ENCODE assay signal across 8 mouse cellular contexts in genomic region chr2:10142472-10143454, GRCm38 (mm10). TPM values are rescaled to one million over a fixed set of nuclear protein-coding genes. Genes with fewer than 3 reads are reported as not detected.
DNase-seq lines count a peak whose midpoint lies in the region; ATAC-seq and TF ChIP-seq lines count a peak whose summit lies in the region.

No protein-coding gene starts in this region.

- peak; percentile 84 for DNase-seq in A20 (ENCODE audit: low read depth, low spot score)
- DNase-seq in adrenal gland, adult 8-10 months: peak; percentile 66
- peak; percentile 86 for DNase-seq in embryonic facial prominence, embryonic 11.5 days (ENCODE audit: low spot score)
- peak; percentile 96 for DNase-seq in kidney, postnatal 0 days (ENCODE audit: low spot score)
- DNase-seq in liver, embryonic 11.5 days (ENCODE audit: low spot score): peak; percentile 36
- peak; percentile 65 for DNase-seq in stomach, postnatal 0 days (ENCODE audit: low spot score)

- no peaks in the 10 kb centered on the region for H3K4me1 ChIP-seq in embryonic facial prominence, embryonic 11.5 days (ENCODE audit: control insufficient read depth, insufficient read depth, low read length)
- no peaks in the 10 kb centered on the region for H3K4me1 ChIP-seq in heart, embryonic 12.5 days (replicated peaks)
- no peaks in the 10 kb centered on the region for H3K4me1 ChIP-seq in kidney, postnatal 0 days (replicated peaks; ENCODE audit: insufficient read depth, low read length)
- no peaks in the 10 kb centered on the region for H3K4me1 ChIP-seq in liver, embryonic 11.5 days (replicated peaks; ENCODE audit: control insufficient read depth, insufficient read depth, low read length)
- H3K4me1 ChIP-seq in stomach, postnatal 0 days (replicated peaks; ENCODE audit: control insufficient read depth, insufficient read depth): no peaks in the 10 kb centered on the region

- no peak for TF ChIP-seq EP300 in stomach, postnatal 0 days (optimal IDR thresholded peaks at IDR 0.05)

- H3K79me2 ChIP-seq in myocyte (ENCODE audit: control insufficient read depth, insufficient read depth): no peaks in the 10 kb centered on the region

- no peaks in the 10 kb centered on the region for H3K27me3 ChIP-seq in embryonic facial prominence, embryonic 11.5 days (ENCODE audit: control insufficient read depth, insufficient read depth, low read length)
- H3K27me3 ChIP-seq in heart, embryonic 12.5 days (replicated peaks): no peaks in the 10 kb centered on the region
- H3K27me3 ChIP-seq in kidney, postnatal 0 days (ENCODE audit: insufficient read depth, low read length): no peaks in the 10 kb centered on the region
- H3K27me3 ChIP-seq in liver, embryonic 11.5 days (replicated peaks; ENCODE audit: control insufficient read depth, insufficient read depth, low read length): no peaks in the 10 kb centered on the region
- peaks cover 5% of the 10 kb centered on the region for H3K27me3 ChIP-seq in myocyte (ENCODE audit: control insufficient read depth, insufficient read depth, insufficient read length)
- no peaks in the 10 kb centered on the region for H3K27me3 ChIP-seq in stomach, postnatal 0 days (ENCODE audit: control insufficient read depth, insufficient read depth, low read length)

- 37% methylated on average over 8 of the region's 8 CpGs for WGBS in embryonic facial prominence, embryonic 11.5 days
- 38% methylated on average over 8 of the region's 8 CpGs for WGBS in heart, embryonic 12.5 days
- 32% methylated on average over 8 of the region's 8 CpGs for WGBS in kidney, postnatal 0 days
- 32% methylated on average over 8 of the region's 8 CpGs for WGBS in liver, embryonic 11.5 days
- 42% methylated on average over 8 of the region's 8 CpGs for WGBS in stomach, postnatal 0 days

- peak; percentile 98 for TF ChIP-seq CTCF in kidney, postnatal 0 days (IDR thresholded peaks at IDR 0.05; ENCODE audit: low read depth)
- peak; percentile 95 for TF ChIP-seq CTCF in stomach, postnatal 0 days (IDR thresholded peaks at IDR 0.05; ENCODE audit: low read depth)

- no peak overlapping the region for H3K9ac ChIP-seq in embryonic facial prominence, embryonic 11.5 days (replicated peaks; ENCODE audit: low read length)
- no peak overlapping the region for H3K9ac ChIP-seq in heart, embryonic 12.5 days
- H3K9ac ChIP-seq in kidney, postnatal 0 days (ENCODE audit: low read depth, low read length): no peak overlapping the region
- H3K9ac ChIP-seq in liver, embryonic 11.5 days (ENCODE audit: low read depth, low read length): no peak overlapping the region
- no peak overlapping the region for H3K9ac ChIP-seq in stomach, postnatal 0 days (ENCODE audit: low read length)

- no peak overlapping the region for H3K27ac ChIP-seq in embryonic facial prominence, embryonic 11.5 days (replicated peaks; ENCODE audit: low read depth, low read length)
- H3K27ac ChIP-seq in heart, embryonic 12.5 days (ENCODE audit: poor library complexity, severe bottlenecking): no peak overlapping the region
- no peak overlapping the region for H3K27ac ChIP-seq in kidney, postnatal 0 days
- no peak overlapping the region for H3K27ac ChIP-seq in liver, embryonic 11.5 days (ENCODE audit: low read depth, low read length)
- H3K27ac ChIP-seq in stomach, postnatal 0 days (replicated peaks): no peak overlapping the region

- peak; percentile 72; the same call in 1 of the 2 replicates for ATAC-seq in embryonic facial prominence, embryonic 11.5 days (replicated peaks; ENCODE audit: insufficient number of reproducible peaks, low FRiP score, low TSS enrichment, low read depth)
- ATAC-seq in heart, embryonic 12.5 days (ENCODE audit: insufficient number of reproducible peaks, low FRiP score): peak; percentile 61; the same call in 1 of the 2 replicates
- ATAC-seq in kidney, postnatal 0 days (replicated peaks; ENCODE audit: low FRiP score, low read depth): peak; percentile 92
- ATAC-seq in liver, embryonic 11.5 days (replicated peaks; ENCODE audit: low FRiP score): peak; percentile 79
- ATAC-seq in stomach, postnatal 0 days (ENCODE audit: low FRiP score, low TSS enrichment): peak; percentile 93

- H3K9me3 ChIP-seq in embryonic facial prominence, embryonic 11.5 days (replicated peaks; ENCODE audit: control insufficient read depth, low read length): no peaks in the 10 kb centered on the region
- H3K9me3 ChIP-seq in heart, embryonic 12.5 days (replicated peaks): no peaks in the 10 kb centered on the region
- no peaks in the 10 kb centered on the region for H3K9me3 ChIP-seq in kidney, postnatal 0 days (replicated peaks; ENCODE audit: low read length)
- no peaks in the 10 kb centered on the region for H3K9me3 ChIP-seq in liver, embryonic 11.5 days (ENCODE audit: control insufficient read depth, low read length)
- H3K9me3 ChIP-seq in stomach, postnatal 0 days (ENCODE audit: control insufficient read depth, low read length): no peaks in the 10 kb centered on the region

- TF ChIP-seq POLR2A in myocyte (IDR thresholded peaks at IDR 0.05; ENCODE audit: insufficient read length, low read depth): no peak

- H3K4me3 ChIP-seq in embryonic facial prominence, embryonic 11.5 days (ENCODE audit: low read depth, low read length): no peak overlapping the region
- no peak overlapping the region for H3K4me3 ChIP-seq in heart, embryonic 12.5 days
- no peak overlapping the region for H3K4me3 ChIP-seq in kidney, postnatal 0 days (replicated peaks; ENCODE audit: low read depth, low read length)
- H3K4me3 ChIP-seq in liver, embryonic 11.5 days (ENCODE audit: low read depth, low read length): no peak overlapping the region
- H3K4me3 ChIP-seq in myocyte: no peak overlapping the region
- H3K4me3 ChIP-seq in stomach, postnatal 0 days (ENCODE audit: low read depth, low read length): no peak overlapping the region

- no peak overlapping the region for H3ac ChIP-seq in myocyte (ENCODE audit: control insufficient read depth, insufficient read length)

- no peak overlapping the region for H3K4me2 ChIP-seq in embryonic facial prominence, embryonic 11.5 days (ENCODE audit: low read depth, low read length)
- no peak overlapping the region for H3K4me2 ChIP-seq in heart, embryonic 12.5 days
- H3K4me2 ChIP-seq in kidney, postnatal 0 days (ENCODE audit: low read length): no peak overlapping the region
- H3K4me2 ChIP-seq in liver, embryonic 11.5 days: no peak overlapping the region
- peak overlapping the region; percentile 30 for H3K4me2 ChIP-seq in myocyte (ENCODE audit: low read depth)
- H3K4me2 ChIP-seq in stomach, postnatal 0 days (replicated peaks; ENCODE audit: low read depth): no peak overlapping the region

- H3K36me3 ChIP-seq in embryonic facial prominence, embryonic 11.5 days (replicated peaks; ENCODE audit: control insufficient read depth, insufficient read depth, low read depth, low read length): no peaks in the 10 kb centered on the region
- H3K36me3 ChIP-seq in heart, embryonic 12.5 days: no peaks in the 10 kb centered on the region
- H3K36me3 ChIP-seq in kidney, postnatal 0 days (ENCODE audit: insufficient read depth, low read length): no peaks in the 10 kb centered on the region
- no peaks in the 10 kb centered on the region for H3K36me3 ChIP-seq in liver, embryonic 11.5 days (ENCODE audit: control insufficient read depth, insufficient read depth, low read length)
- H3K36me3 ChIP-seq in myocyte (ENCODE audit: control insufficient read depth, insufficient read depth): no peaks in the 10 kb centered on the region
- no peaks in the 10 kb centered on the region for H3K36me3 ChIP-seq in stomach, postnatal 0 days (ENCODE audit: control insufficient read depth, insufficient read depth, low read length)

TF ChIP-seq in myocyte, 11 proteins besides CTCF, POLR2A, EP300 and RAD21:
- TF ChIP-seq MAX (IDR thresholded peaks at IDR 0.05; ENCODE audit: low read depth) (no peak), USF1 (IDR thresholded peaks at IDR 0.05; ENCODE audit: low read depth) (no peak), MYOG (IDR thresholded peaks at IDR 0.05; ENCODE audit: control insufficient read depth in 1 of 3, insufficient read depth in 1 of 3, insufficient read length in 2 of 3, low read depth in 2 of 3) (no peak), CEBPB (IDR thresholded peaks at IDR 0.05; ENCODE audit: insufficient read depth, poor library complexity, severe bottlenecking) (no peak), MYOD1 (IDR thresholded peaks at IDR 0.05; ENCODE audit: control insufficient read depth in 1 of 3, insufficient read length in 2 of 3, low read depth in 2 of 3) (no peak), SRF (IDR thresholded peaks at IDR 0.05; ENCODE audit: control insufficient read depth, insufficient read length, low read depth) (no peak), POLR2AphosphoS2 (IDR thresholded peaks at IDR 0.05; ENCODE audit: insufficient read length, low read depth) (no peak), TCF12 (IDR thresholded peaks at IDR 0.05; ENCODE audit: insufficient read depth, poor library complexity, severe bottlenecking) (no peak), E2F4 (IDR thresholded peaks at IDR 0.05; ENCODE audit: insufficient read depth) (no peak), REST (IDR thresholded peaks at IDR 0.05; ENCODE audit: insufficient read depth, insufficient read length) (no peak), TCF3 (IDR thresholded peaks at IDR 0.05; ENCODE audit: insufficient read length, low read depth) (no peak)

RNA-seq across cellular contexts. Expression of gene Itih5, which starts 10.6 kb away (rescaled TPM):
- 10 to 100 TPM; 25.9 to 65.0 (median 44.1) TPM for total RNA-seq in adrenal gland, adult 8-10 months (2022)
- 3.7 and 3.9 TPM in 2 replicates for polyA plus RNA-seq in embryonic facial prominence, embryonic 11.5 days (2014; fragmentation: Nextera tagmentation; extraction: Ambion mirVana)
- 3.3 and 3.6 TPM in 2 replicates for polyA plus RNA-seq in heart, embryonic 12.5 days (2016; fragmentation: Nextera tagmentation; extraction: Ambion mirVana)
- polyA plus RNA-seq in kidney, postnatal 0 days (2015; fragmentation: Nextera tagmentation; extraction: Ambion mirVana): 5.0 and 5.1 TPM in 2 replicates
- polyA plus RNA-seq in liver, embryonic 11.5 days (2014; fragmentation: Nextera tagmentation; extraction: Ambion mirVana): 7.7 and 7.8 TPM in 2 replicates
- not detected for polyA plus RNA-seq in myocyte (2012; fragmentation: generic; extraction: Trizol)
- polyA plus RNA-seq in stomach, postnatal 0 days (2015; fragmentation: Nextera tagmentation; extraction: Ambion mirVana): 28.0 and 35.4 TPM in 2 replicates

RNA-seq across cellular contexts. Expression of gene Itih2, which starts 11.6 kb away (rescaled TPM):
- total RNA-seq in adrenal gland, adult 8-10 months (2022): 10 to 100 TPM in 2 of 4 experiments, 1 to 10 TPM in 2; 9.3 to 11.1 (median 10.1) TPM
- 0.17 and 0.52 TPM in 2 replicates for polyA plus RNA-seq in embryonic facial prominence, embryonic 11.5 days (2014; fragmentation: Nextera tagmentation; extraction: Ambion mirVana)
- polyA plus RNA-seq in heart, embryonic 12.5 days (2016; fragmentation: Nextera tagmentation; extraction: Ambion mirVana): 0.53 and 4.5 TPM in 2 replicates
- polyA plus RNA-seq in kidney, postnatal 0 days (2015; fragmentation: Nextera tagmentation; extraction: Ambion mirVana): 0.78 TPM in 2 replicates
- 259 and 294 TPM in 2 replicates for polyA plus RNA-seq in liver, embryonic 11.5 days (2014; fragmentation: Nextera tagmentation; extraction: Ambion mirVana)
- 0.02 TPM for polyA plus RNA-seq in myocyte (2012; fragmentation: generic; extraction: Trizol)
- 9.0 and 11.3 TPM in 2 replicates for polyA plus RNA-seq in stomach, postnatal 0 days (2015; fragmentation: Nextera tagmentation; extraction: Ambion mirVana)

Comparison
In these comparisons a context has a peak if more than half of its experiments do, and no peak if none do; other contexts are left out.
1. DNase-seq: peak in every context shown above with its lines; median percentile 96 in kidney, postnatal 0 days; 86 in embryonic facial prominence, embryonic 11.5 days; 84 in A20; 66 in adrenal gland, adult 8-10 months; 65 in stomach, postnatal 0 days; 36 in liver, embryonic 11.5 days.
2. RNA of gene Itih2, which starts 11.6 kb away (polyA plus RNA-seq): 259 to 294 TPM in liver, embryonic 11.5 days; 9.0 to 11.3 TPM in stomach, postnatal 0 days, 0.53 to 4.5 TPM in heart, embryonic 12.5 days, 0.78 TPM in kidney, postnatal 0 days, 0.17 to 0.52 TPM in embryonic facial prominence, embryonic 11.5 days and 0.02 TPM in myocyte (single experiment); every median in the first group is over 10 times any median in the second.
3. Peak in every context shown above with its lines, with median percentiles within 50 percentile points of each other: ATAC-seq.